Mouse (Mus musculus) adrenal gland, adult 8-10 months (tissue): ENCODE results near the gene Serinc2. TPM values are rescaled to one million over a fixed set of nuclear protein-coding genes. Genes with fewer than 3 reads are reported as not detected.
A peak's percentile ranks its signal among the peaks of the same experiment; 100 is the strongest.

ENCODE experiments used
- DNase-seq: peaks from one replicate; pipeline ENCODE4 v3.0.0; 2022
- total RNA-seq, 4 experiments: library from RNA; stranded (reverse); gene quantifications; 2 replicates each; pipeline ENCODE4 v1.2.4; 2022

Serinc2 gene
- total RNA-seq, 4 experiments from 2014 or later = 1.2 to 3.2 (median 1.4) TPM

DNA sequence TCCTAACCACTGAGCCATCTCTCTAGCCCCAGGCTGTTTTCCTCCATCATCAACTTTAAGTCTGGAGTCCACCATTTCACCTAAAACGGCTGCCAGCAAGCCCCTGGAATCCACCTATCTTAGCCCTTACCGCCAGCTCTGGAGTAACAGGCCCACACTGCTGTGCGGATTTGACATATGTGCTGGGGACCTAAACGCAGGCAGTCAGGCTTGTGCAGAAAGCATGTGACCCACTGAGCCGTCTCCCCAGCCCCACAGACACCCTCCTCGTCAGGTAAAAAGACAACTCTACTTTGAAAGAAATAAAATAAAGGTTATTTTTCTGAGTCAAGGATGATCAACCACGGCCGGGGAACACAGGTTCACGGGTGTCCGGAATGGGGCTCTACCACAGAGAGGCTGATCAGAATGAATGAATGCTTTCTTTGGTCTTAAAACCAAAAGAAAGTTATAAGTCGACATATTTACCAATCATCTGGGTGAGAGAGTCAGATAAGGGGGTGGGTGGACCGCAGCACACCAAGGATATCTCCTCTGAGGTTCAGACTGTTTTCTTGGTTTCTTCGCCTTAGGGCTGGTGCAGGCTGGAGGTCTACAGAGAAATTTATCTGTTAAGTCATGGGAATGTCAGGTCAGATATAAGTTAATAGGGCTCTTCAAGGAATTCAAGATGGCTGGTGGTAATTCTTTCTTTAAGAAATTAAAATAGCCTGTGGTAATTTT lies 17.4 kb upstream of the Serinc2 start:
- no peak for DNase-seq

DNA sequence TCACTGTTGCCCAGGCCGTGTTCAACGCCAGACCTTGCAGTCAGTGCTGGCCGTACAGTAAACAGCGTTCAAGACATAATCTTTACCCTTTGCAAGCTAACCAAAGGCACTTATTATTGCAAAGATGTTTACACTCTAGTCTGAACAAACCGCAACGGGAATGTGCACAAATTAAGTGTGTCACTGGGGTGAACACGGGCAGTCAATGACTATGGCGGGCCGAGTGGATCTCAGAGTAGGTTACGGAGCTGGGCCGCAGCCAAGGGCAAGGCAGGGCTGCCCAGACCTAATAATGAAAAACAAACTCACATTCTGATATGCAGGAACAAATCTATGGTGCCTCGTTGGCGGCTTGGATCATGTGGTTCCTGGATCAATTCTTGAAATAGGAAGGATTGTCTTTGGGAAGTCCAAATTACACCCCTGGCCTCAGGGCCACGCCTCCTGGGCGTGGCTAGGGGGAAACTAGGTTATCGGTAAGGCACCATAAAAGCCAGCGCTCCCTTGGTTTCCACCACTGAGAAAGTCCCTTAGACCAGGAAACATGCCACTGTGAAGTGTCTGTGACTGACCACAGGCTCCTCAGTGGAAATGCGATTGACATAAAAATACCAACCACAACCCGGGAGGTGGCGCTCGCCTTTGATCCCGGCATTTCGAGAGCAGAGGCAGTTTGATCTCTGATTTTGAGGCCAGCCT lies 16.2 kb upstream of the Serinc2 start:
- DNase-seq = no peak

DNA sequence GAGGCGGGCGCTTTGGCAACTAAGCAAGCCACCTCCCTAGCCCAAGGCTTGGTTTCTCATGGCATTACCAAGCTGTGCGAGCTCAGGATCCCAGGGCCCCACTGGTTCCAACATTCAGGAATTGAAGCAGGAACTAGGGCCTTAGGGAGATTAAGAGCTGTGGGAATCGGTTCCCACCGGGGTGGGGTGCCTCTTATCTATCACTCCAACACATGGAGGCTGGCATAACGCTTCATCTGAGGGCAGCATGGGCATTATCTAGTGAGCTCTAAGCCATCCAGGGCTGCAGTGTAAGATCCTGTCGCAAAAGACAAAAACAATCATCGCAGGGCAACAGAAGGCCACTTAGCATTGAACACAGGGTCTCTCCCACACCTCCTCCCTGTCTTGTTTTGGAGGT lies 15.5 kb upstream of the Serinc2 start:
- DNase-seq = no peak

DNA sequence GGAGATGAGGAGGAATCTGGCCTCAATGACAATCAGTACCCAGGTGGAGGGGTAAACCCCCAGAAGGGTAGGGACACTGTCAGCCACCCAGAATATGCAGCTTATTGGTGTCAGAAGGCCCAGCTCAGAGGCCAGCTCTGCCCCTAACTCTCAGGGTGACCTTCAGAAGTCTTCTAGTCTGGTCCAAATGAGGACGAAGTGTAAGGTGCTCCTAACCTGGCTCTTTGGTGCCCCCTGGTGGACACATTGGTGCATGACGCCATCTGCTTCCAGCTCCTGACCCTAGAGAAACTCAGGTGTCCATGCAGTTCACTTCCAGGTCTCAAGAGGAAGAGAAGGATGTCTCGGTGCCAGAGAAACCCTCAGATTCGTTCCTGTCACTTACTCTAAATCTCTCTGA lies 13.3 kb upstream of the Serinc2 start:
- no peak for DNase-seq

DNA sequence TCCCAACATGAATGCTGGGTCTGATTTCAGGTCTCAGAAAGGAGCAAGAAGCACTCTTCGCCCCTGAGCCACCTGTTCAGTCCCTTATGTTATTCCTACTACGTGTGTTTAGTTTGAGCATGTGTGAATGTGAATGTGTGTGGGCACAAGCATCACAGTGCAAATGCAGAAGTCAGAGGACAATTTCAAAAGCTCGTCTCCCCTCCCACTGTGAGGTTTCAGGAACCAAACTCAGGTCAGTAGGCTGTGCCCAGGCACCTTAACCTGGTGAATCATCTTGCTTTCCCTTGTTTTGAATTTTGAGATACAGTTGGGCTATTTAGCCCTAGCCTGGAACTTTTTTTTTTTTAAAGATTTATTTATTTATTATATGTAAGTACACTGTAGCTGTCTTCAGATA lies 10.8 kb upstream of the Serinc2 start:
- DNase-seq = no peak

DNA sequence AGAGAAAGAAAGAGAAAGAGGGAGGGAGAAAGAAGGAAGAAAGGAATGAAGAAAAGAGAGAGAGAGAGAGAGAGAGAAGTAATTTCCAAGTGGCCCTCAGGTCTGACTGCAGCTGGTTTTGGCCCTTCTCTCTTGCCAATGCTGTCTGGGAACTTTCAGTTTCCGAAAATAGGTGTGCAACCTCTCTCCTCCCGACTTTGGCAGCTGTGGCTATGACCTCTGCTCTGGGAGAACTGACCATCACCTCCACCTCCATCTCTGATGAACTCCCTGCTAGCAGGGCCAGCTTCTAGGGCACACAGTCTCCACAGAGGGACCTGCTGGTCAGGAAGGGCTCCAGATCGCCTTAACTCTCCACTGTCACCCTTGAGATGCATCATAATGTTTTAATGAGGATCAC lies 7.5 kb upstream of the Serinc2 start:
- no peak for DNase-seq

DNA sequence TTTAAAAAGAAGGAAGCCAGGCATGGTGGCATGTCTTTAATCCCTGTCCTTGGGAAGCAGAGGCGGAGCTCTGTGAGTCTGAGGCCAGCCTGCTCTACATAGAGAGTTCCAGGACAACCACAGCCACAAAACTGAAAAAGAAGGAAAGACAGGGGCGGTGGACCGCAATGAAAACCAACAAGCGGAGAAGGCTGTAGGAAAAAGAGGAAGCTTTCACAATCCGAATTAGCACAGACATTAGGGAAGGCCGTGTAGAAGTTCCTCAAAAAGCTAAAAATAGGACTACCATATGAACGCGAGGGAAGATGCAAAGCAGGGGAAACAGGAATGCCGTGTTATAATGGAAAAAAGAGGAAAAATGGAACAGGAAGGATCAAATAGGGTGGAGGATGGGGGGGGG lies 4.8 kb upstream of the Serinc2 start:
- no peak for DNase-seq

DNA sequence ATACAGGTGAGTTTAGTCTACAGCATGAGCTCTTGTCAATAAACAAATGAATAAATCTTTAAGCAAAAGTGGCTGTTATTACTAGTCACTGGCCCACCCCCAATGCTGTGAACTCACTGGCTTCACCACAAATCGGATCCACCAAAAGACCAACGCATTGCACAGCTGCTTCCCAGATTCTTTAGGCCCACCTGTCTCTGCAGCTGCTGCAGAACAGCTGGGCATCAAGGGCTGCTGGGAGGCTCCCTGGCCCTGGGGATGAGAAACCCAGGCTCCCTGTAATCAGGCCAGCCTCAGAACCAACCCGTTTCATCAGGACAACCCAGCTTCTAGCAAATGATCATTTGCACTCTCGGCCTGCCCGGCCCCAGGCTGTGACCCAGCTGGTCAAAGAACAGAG lies 3.9 kb upstream of the Serinc2 start:
- DNase-seq = no peak

DNA sequence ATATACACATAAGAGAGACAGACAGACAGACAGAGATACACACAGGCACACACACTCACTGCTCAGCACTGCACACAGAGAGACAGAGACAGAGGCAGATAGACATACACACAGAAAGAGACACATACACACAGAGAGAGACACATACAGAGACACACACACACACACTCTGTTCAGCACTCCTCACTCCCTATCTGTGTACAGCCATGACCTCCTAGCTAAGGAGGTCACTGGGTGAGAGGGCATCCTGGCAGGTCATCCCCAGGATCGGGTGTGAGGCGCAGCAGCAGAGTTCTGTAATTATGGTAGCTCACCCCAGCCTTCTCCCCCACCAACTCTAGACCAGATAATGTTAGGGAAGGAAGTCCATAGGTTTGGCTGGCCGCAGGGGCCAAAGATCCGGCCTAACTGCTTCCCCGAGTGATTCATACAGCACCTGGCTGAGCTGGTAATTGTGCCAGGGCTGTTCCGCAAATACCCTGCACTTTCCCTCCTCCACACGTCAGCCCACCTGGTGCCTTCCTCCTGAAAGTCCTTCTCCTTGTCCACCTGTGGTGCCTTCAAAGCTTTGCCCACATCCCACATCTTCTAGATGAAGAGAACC lies 2.3 kb downstream of the Serinc2 start:
- DNase-seq = no peak

DNA sequence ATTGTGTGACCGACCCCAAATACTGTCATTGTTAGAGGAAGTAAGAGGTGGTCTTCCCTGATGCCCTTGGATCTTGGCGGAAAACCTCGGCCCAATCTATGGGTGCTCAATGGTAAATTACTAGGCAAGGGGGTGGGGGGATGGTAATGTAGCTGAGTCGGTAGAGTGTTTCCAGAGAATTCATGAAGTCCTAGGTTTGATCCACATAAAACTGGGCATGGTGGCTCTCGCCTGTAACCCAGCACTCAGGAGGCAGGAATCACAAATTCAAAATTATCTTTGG lies 3.2 kb downstream of the Serinc2 start:
- DNase-seq = no peak

DNA sequence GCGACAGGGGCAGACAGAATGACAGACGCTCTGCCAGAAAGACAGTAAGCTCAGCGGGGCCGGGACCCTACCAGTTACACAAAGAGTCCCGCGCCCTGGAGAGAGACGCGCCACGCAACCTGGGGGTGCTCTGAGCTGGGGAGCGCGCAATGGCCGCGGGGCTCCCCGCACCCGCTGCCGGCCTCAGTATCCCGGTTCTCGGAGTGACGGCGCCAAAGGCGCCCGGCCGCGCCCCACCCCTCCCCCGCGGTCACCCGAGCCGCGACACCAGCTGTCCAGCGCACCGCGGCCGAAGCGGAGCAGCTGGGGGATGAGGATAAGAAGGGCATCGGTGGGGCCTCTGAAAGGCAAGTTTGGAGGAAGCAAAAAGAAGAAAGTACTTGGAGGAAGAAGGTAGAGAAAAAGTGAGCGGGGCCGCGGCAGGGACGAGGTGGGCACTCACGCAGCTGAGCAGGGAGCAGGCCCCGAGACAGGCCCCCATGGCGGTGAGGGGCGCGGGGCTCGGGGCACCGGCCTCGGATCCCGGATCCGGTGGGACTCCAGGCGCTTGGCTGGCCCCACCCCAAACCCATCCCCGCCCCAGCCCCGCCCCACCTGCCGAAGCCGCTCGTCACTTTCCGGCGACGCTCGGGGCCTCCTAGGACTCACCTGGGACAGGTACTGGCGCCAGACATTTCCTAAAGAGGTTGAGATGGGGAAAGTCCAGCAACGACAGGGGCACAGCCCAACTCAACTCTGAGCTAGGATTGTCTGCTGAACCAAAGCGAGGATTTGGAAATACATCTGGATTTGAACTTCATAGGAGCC lies 3.8 kb downstream of the Serinc2 start:
- DNase-seq = no peak

DNA sequence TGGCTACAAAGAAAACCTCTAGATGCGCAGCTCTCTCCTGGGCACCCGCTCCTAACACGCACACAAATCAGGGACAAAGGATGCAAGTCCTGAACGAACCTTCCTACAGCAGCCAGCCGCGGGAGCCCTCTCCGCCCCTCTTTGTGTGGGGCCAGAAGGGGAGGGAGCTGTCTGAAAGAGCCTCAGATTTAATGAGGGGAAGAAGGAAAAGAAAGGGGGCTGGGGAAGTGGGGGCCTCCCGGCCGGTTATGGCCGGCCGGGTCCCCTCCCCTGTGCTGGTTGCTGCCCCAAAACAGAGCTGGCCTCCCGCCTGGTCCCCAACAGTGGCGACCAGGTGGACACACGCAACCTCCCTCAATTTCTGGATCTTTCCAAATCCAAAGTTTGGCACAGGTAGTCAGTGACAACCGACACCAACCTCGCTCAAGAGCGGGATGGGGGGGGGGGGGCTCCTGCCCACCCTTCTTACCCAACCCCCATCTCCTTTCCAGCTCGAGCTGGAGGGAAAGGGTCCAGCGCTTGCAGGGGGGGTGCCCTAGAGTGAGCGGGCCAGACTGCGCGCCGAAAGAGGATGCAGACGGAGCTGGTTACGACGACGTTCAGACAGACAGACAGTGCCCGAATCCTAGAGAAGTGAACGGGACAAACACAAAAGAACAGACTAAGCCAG lies 4.5 kb downstream of the Serinc2 start:
- DNase-seq = no peak

DNA sequence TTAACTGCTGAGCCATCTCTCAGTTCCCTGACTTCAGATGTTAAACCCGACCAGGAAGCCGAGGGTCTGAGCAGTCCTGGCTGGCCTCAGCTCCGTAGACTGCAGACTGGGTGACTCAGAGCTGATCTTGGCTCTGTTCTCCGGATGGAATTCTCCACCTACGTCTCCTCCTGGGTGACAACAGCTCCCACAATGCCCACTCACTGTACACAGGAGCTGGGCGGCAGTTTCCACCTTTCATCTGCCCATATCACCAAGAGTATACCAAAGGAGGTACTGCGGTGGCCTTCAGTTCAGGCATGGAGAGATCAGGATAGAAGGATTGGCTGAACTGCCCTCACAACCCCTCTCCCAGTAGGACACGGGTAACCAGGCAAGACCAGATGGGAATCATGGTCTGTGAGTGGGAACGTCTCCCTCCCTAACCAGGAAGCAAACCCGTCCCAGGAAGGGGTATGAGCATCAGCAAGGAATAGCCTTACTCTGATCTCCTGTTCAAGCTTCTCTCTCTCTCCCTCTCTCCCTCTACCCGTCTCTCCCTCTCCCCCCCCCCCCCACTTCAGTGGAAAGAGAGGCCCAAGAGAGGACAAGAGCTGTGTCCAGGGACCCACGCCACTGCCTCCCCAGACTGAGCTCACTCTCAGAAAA lies 5.2 kb downstream of the Serinc2 start:
- peak; percentile 32 for DNase-seq

DNA sequence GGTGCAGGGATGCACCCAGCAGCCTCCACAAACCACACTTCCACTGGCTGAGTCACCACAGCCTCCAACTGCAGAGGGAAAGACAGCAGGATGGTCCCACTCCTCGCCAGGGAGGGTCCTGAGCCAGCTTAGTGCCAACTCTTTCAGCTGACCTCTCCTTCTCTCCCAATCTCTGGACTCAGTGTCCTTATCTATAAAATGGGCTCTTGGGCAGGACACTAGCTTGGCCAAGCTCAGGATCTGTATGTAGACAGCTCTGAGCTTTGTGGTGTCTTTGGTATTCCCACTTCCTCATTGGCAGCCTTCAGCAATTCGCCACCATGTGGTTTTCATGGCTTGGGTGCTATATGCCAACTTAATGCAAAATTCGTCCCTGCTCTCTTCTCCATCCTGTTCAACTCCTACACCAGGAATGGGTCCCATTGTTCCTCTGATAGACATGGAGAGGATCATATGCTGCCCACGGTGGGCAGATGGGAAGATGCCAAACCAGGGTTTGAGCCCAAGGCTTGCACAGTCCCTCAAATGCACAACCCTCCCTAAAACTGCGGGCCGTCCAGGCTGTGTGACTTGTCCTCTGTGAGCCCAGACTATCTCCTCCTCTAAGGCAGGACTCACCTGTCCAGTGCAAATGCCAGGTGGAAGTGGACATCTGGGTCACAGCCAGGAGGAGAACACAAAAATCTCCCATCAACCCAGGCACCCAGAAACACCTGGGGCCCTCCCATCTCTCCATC lies 8.2 kb downstream of the Serinc2 start:
- no peak for DNase-seq

DNA sequence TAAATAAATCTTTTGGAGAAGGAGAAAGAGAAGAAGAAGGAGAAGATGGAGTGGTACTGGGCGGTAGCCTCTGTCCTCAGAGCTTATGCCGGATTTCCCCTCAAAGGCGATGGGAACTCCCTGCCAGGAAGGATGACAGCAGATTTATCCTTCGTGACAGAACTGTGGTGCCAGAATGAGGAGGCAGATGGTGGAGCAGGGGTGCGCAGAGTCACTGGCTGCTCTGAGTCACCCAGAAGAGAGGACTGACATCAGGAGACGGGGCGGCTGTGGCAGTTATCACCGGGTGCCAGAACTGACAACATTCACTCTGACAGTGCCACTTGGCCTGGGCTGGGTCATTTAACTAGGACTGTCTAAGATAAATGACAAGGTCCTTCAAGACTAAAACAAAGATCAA lies 8.9 kb downstream of the Serinc2 start:
- no peak for DNase-seq

DNA sequence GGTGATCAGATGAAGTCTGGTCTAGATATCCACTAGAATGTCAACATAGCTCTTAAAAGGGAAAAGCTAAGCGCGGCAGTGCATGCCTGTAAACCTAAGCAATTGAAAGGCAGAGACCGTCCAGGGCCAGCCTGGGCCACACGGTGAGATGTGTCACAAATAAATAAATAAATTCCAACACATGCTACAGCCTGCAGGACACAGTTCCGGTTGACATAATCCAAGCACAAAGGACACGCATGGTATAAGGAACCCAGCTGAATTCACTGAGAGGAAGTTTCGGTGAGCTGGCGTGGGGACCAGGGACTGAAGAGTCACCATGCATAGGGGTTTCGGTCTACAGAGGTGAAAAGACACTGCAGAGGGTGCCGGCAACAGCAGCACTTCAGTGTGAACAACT lies 10.3 kb downstream of the Serinc2 start:
- no peak for DNase-seq

DNA sequence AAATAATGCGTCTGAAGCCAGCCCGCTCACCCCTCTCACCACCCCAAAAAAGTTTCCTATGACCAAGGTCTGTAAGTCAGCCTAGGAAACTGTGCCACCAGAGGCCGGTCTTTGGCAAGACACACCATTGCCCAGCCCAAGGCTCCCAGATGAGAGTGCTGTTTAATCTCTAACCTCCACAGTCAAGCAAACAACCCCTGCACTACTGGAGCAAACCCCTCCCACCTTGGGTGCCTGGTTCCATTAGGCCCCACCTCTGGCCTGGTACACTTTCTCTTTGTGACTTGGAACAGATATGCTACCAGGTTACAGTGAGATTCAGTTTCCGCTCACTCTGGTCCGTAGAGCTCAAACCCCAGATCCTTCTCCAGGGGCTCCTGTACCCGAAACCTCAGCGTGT lies 11.9 kb downstream of the Serinc2 start:
- no peak for DNase-seq

DNA sequence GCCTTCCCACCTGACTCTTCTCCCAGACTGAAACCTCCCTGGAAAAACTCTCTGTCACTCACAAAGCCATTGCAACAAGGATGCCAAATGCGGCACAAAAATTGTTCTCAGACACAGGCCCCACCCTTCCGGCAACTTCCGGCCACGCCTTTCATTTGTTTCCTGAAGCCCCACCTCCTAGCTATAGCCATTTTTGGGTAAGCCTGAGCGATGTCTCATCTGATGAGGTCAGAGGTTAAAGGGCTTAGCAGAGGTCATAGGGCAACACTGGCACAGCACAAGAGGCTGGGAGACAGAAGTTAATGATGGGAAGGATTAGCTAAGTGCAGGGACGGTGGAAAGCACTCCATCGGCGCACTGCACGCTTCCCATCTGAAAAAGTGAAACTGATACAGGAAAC lies 12.4 kb downstream of the Serinc2 start:
- DNase-seq = no peak

DNA sequence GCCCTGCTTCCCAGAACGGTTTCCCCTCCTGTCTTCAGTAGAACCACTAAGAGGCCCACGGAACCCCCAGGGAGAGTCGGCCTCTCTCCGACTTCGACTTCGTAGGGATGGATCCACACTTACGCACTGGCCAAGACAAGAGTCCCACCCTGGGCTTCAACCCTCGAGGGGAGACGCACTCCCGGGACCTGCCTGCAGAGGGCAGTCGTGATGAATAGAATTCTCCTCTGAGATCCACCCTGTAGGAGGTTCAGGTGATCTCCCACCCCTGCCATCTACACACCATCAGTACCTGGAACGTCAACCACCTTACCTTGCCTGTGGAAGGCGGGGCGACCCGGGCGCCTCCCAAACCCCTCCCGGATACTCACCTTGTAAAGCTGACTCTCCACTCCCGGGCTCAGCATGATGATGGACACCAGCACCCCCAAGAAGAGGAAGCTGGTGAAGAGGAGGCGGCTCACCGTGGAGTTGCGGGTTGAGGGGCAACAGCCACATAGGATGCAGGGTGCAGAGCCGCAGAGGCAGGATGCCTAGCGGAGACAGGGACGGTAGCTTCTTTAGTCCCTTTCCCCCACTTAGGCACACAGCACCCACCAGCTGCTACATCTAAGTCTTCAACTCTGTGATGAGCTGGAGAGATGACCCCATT lies 14.2 kb downstream of the Serinc2 start:
- DNase-seq = peak; percentile 38

DNA sequence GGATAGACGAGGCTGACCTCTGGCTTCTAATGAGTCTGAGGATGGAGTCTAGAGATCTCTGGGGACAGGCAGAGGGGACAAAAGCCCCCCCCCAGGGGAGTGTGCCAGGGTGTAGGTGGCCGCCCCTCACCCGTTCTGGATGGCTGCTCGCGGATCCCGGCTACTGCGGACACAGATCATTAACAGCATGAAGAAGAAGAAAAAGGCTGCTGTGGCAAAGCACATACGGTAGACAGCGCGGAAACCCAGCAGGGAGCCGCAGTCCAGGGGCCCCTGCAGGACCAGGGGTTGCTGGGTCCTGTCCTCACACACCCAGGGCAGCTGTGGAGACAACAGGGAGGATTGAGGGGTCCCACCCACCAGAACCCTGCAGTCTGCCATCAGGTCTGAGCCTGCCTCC lies 14.9 kb downstream of the Serinc2 start:
- DNase-seq = no peak

DNA sequence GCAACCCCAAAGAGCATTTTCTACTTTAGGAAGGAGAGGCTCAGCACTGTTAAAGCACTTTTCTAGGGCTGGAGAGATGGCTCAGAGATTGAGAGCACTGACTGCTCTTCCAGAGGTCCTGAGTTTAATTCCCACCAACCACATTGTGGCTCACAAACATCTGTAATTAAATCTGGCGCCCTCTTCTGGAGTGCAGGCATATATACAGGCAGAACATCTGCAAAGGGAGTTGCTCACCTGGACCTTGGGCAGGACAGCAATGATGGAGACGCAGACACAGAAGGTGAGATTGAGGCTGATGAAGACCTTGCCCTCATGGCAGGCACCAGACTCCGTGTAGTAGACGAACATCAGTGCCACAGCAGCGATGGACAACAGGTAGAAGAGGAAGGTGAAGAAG lies 18.6 kb downstream of the Serinc2 start:
- DNase-seq = no peak
